ENCODE assay signal across 7 mouse cellular contexts in the genomic region with DNA sequence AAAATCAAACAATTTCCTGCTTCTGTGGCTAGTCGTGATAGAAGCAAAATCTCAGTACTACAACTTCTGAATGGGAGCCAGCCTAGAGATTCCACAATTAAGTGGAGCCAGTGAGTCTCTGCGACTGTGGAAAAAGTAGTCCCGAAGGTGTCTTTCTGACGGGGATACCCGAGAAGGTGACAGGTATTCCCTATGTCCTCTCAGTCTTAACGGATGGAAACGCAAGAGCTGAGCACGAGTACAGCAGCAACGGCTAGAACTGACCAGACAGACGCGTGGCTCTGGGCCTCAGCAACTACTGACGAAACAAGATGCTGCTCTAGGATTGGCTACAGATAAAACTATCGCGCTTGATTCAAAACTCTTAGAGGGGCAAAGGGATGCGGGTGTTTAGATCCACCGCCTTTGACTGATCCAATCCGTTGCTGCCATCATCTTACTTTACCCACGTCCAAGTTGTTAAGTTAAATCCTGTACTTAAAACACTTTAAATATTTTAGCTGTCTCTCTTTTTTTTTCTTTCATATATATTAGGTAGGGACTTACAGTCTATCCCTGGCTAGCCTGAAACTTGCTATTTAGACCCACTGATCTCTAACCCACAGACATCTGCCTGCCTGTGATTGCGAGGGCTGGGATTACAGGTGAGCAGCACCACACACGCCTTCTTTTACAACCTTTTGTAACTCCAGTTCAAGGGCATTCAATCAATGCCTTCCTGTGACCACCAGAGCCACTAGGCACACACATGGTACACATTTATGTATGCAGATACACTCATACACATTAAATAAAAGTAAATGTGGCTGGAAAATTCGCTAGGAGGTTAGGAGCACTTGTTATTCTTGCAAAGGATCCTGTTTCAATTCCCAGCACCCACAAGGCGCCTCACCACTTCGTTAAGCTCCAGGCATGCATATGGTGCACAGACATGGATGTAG. TPM values are rescaled to one million over a fixed set of nuclear protein-coding genes. Genes with fewer than 3 reads are reported as not detected.
DNase-seq lines count a peak whose midpoint lies in the region; ATAC-seq lines count a peak whose summit lies in the region.

A gene (minus strand): TSS at position 220 of the 941 bp plus-strand sequence.

- H3K36me3 ChIP-seq in intestine, embryonic 16.5 days (ENCODE audit: control insufficient read depth, insufficient read depth, low read length) = no peaks in the 10 kb centered on the region
- H3K36me3 ChIP-seq in midbrain, embryonic 11.5 days (ENCODE audit: control insufficient read depth, insufficient read depth, low read length) = 0 out of 2 replicates have a peak, but pooled peaks cover 4% of the 10 kb centered on the region

- intact Hi-C loops in left cerebral cortex, postnatal 36 days (cut with DNase I) = no loop called here

- no peaks in the 10 kb centered on the region for H3K9me3 ChIP-seq in intestine, embryonic 16.5 days (ENCODE audit: control insufficient read depth, low read length)
- H3K9me3 ChIP-seq in midbrain, embryonic 11.5 days (ENCODE audit: control insufficient read depth, low read length) = no peaks in the 10 kb centered on the region

- peak; percentile 92 for ATAC-seq in intestine, embryonic 16.5 days
- peak; percentile 89 for ATAC-seq in midbrain, embryonic 11.5 days (ENCODE audit: low FRiP score)

- peak within 1 kb of the TSS; percentile 92 for H3K27ac ChIP-seq in intestine, embryonic 16.5 days (ENCODE audit: low read length)
- H3K27ac ChIP-seq in midbrain, embryonic 11.5 days (ENCODE audit: low read depth, low read length) = peak within 1 kb of the TSS; percentile 92

- H3K27me3 ChIP-seq in intestine, embryonic 16.5 days (replicated peaks; ENCODE audit: control insufficient read depth, insufficient read depth, low read length) = no peaks in the 10 kb centered on the region
- no peaks in the 10 kb centered on the region for H3K27me3 ChIP-seq in midbrain, embryonic 11.5 days (ENCODE audit: control insufficient read depth, insufficient read depth, low read length)

- peak within 1 kb of the TSS; percentile 85 for H3K9ac ChIP-seq in intestine, embryonic 16.5 days (ENCODE audit: low read depth, low read length)
- H3K9ac ChIP-seq in midbrain, embryonic 11.5 days (ENCODE audit: low read length) = peak within 1 kb of the TSS; percentile 99

- WGBS in intestine, embryonic 16.5 days = 7% methylated on average over 23 of the region's 23 CpGs
- 8% methylated on average over 23 of the region's 23 CpGs for WGBS in midbrain, embryonic 11.5 days

- H3K4me2 ChIP-seq in intestine, embryonic 16.5 days (ENCODE audit: low read depth, low read length) = peak within 1 kb of the TSS; percentile 71
- peak within 1 kb of the TSS; percentile 85 for H3K4me2 ChIP-seq in midbrain, embryonic 11.5 days

- H3K4me3 ChIP-seq in intestine, embryonic 16.5 days (ENCODE audit: low read length) = peak within 1 kb of the TSS; percentile 81
- H3K4me3 ChIP-seq in midbrain, embryonic 11.5 days (ENCODE audit: low read depth, low read length) = peak within 1 kb of the TSS; percentile 99

- peaks cover 12% of the 10 kb centered on the region for H3K4me1 ChIP-seq in intestine, embryonic 16.5 days (ENCODE audit: control insufficient read depth, insufficient read depth, low read length)
- H3K4me1 ChIP-seq in midbrain, embryonic 11.5 days (ENCODE audit: control insufficient read depth, insufficient read depth, low read length) = peaks cover 8% of the 10 kb centered on the region

- peak; percentile 77 for DNase-seq in adrenal gland, adult 8-10 months
- DNase-seq in embryo, embryonic 11.5 days (ENCODE audit: low read depth, low spot score) = peak; percentile 80
- DNase-seq in gastrocnemius, postnatal 4 days (ENCODE audit: low spot score in 2 of 2) = peak; percentile 22 to 73
- DNase-seq in left cerebral cortex, postnatal 36 days (ENCODE audit: low spot score in 2 of 2) = peak; percentile 78 to 83
- DNase-seq in midbrain, embryonic 11.5 days (ENCODE audit: low spot score, missing footprints) = peak; percentile 98
- DNase-seq in skeletal muscle tissue, adult 2 months (ENCODE audit: low read depth, low spot score) = peak; percentile 89

RNA-seq across cellular contexts. Expression of the gene that starts here (rescaled TPM):
- 10 to 100 TPM; 20.6 to 24.4 (median 22.7) TPM for total RNA-seq in adrenal gland, adult 8-10 months (2022)
- total RNA-seq in gastrocnemius, postnatal 4 days (2021) = 10 to 100 TPM; 43.8 to 55.2 TPM
- 74.0 and 89.8 TPM in 2 replicates for polyA plus RNA-seq in intestine, embryonic 16.5 days (2015; fragmentation: Nextera tagmentation; extraction: Ambion mirVana)
- 10 to 100 TPM; 26.9 to 34.8 TPM for total RNA-seq in left cerebral cortex, postnatal 36 days (2021)
- polyA plus RNA-seq in midbrain, embryonic 11.5 days (2014; fragmentation: Nextera tagmentation; extraction: Ambion mirVana) = 304 and 328 TPM in 2 replicates

Comparison
In these comparisons a context has a peak if more than half of its experiments do, and no peak if none do; other contexts are left out.
1. Peak in every context shown above with its lines: DNase-seq, ATAC-seq, H3K4me3 ChIP-seq and H3K27ac ChIP-seq.
2. DNase-seq: peak in every context shown above with its lines; median percentile 98 in midbrain, embryonic 11.5 days; 89 in skeletal muscle tissue, adult 2 months; 80 in left cerebral cortex, postnatal 36 days; 80 in embryo, embryonic 11.5 days; 77 in adrenal gland, adult 8-10 months; 48 in gastrocnemius, postnatal 4 days.